Mouse (Mus musculus) brain, embryonic 18.5 days (tissue): ENCODE data around the gene Desi1.

Experiments
- DNase-seq: peaks from one replicate; pipeline ENCODE4 v3.0.0-alpha.2; 2012; ENCODE audit warnings: low read depth, low spot score

The Desi1 gene

GRCm38 (mm10) chr15:81966062-81966829 is 67.4 kb downstream of the Desi1 start:
- no peak for DNase-seq

DNA sequence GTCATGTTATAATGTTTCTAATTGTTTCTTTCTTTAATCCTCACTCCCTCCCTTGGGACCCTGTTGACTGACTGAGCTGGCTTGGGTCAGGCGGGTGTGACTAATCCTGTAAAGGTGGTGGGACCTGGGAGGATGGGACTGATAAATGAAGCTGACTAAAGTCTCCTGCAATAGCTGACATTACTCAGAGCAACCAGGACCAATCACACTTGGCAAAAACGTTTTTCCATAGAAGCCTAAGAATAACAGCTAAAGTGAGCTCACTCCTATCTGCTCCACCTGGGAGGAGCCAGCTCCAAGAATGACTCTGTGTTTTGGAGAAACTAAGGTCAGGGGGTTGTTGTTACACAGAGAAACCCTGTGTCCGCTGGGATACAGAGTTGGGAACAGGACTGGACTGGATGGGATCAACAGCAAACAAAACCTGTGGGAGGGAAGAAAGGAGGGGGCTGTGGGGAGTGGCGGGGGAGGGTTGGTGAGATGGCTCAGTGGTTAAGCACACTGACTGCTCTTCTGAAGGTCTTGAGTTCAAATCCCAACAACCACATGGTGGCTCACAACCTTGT is 68.6 kb downstream of the Desi1 start:
- no peak for DNase-seq

DNA sequence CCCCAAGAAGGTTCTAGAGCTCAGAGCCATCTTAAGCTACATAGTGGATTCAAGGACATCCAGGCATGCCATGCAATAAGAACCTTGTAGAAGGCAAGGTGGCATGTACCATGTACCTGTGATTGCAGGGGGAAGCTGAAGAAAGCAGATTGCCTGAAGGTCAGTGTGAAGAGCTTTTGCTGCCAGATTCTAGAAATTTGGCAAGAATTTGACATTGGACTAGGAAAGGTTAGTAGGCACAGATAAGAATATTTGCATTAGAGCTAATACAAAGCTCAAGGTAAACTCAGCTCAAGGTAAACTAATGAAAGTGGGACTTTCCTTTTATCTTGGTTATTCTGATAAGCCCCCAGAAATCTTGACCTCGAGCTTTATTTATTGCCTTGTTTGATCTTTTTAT is 69.4 kb downstream of the Desi1 start:
- no peak for DNase-seq

DNA sequence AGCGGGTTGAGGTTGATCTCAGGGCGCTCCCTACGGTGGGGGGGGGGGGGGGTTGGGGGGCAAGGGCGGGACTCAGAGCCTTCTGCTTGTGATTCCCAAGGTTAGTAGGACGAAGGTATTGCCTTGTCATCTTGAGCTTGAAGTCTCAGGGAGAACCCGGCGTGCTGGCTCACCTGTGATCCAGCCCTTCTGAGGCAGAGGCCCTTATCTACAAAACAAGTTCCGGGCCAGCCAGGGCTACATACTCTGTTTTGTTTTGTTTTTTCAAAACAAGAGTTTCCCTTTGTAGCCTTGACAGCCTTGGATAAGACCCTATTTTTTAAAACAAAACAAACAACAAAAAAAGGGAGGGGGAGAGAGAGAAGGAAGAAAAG is 72.6 kb downstream of the Desi1 start:
- no peak for DNase-seq

DNA sequence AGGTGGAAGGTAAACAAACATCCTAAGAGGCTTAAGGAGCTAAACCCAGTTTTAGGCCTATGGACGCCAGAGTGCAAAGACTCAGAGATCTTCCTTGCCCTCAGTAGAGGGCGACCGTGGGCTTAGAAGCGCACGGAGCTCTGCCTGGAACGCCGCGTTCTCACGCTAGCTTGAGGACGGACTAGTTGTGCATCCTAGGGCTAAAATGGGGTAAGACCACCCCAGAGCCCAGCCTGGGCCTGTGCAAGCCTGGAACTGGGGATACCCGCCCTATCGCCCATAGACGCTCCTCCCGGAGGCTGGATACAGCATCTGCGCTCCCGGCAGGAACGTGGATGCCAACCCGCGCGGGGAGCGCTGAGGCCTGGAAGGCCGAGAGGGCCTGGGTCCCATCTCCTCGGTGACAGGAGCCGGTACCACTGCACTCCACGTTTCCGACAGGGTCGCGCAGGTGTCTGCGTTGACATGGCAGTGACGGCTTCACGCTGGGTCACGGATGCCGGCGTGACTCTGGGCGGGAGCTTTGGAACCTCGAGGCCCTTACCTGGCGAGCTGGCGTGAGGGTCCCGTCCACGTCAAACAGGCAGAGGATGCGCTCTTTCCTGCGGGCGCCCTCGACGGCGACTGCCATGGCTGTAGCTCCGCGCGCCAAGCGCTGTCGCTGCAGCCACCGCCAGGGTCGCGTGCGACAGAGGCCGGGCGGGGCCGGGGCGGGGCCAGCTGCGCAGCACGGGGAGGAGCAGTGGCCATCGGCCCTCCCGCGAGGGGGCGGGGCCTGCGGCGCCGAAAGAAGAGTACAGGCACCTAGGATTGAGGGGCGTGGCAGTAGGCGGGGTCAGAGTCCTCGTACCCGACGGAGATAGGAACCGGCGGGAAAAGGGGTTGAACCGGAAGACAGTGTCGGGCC is 73.2 kb downstream of the Desi1 start, which contains the start of gene Pmm1:
Gene Pmm1, minus strand, starts transcription at position 760 of the 907 bp plus-strand sequence.
- DNase-seq: peak; percentile 92

- no peak for DNase-seq
Measured at GRCm38 (mm10) chr15:81958906-81959305, 74.8 kb downstream of the Desi1 start.

GRCm38 (mm10) chr15:81957598-81957997 is 76.1 kb downstream of the Desi1 start:
- no peak for DNase-seq

DNA sequence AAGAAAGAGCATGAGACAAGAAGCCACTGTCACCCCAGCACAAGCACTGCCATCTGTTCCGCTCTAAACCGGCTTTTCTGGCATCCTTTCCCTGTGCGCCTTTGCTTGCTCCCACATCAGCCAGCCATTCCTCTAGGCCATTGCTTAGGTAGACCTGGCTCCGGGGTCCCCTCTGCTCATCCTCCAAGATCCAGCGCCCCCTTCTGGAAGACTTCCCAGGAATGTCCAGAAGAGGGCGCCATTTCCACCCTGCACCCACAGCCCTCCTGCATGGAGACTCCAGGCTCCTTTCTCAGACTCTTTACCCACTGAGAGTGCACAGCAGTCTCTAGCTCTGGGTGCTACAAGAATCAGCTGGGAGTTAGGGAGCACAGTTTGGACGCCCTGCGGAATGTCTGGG is 77.2 kb downstream of the Desi1 start:
- no peak for DNase-seq

GRCm38 (mm10) chr15:81955414-81955813 is 78.2 kb downstream of the Desi1 start:
- no peak for DNase-seq

- no peak for DNase-seq
Measured at GRCm38 (mm10) chr15:81954716-81955115, 78.9 kb downstream of the Desi1 start.

- DNase-seq: no peak
Measured at GRCm38 (mm10) chr15:81954151-81954583, 79.5 kb downstream of the Desi1 start.

- no peak for DNase-seq
Measured at GRCm38 (mm10) chr15:81952310-81952709, 81.4 kb downstream of the Desi1 start.

DNA sequence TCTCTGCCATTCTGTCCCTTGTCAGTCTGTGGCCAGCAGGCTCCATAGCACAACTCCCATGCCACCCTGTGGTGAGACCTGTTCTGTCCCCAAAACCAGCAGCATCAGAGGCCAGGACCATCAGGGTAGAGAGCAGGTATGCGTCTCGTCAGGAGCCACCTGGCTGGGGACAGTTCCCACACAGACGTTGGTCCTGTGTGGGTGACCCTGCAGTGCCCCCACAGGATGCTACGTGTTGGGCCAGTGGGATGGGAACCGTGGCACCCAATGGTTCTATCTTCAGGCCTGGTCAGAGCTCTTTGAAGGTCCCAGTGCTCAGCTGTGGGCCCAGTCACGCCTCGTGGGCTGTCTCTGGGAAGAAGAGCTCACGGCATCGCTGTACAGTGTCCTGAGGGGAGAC is 82.5 kb downstream of the Desi1 start:
- DNase-seq: no peak

GRCm38 (mm10) chr15:81950716-81951115 is 82.9 kb downstream of the Desi1 start:
- no peak for DNase-seq

DNA sequence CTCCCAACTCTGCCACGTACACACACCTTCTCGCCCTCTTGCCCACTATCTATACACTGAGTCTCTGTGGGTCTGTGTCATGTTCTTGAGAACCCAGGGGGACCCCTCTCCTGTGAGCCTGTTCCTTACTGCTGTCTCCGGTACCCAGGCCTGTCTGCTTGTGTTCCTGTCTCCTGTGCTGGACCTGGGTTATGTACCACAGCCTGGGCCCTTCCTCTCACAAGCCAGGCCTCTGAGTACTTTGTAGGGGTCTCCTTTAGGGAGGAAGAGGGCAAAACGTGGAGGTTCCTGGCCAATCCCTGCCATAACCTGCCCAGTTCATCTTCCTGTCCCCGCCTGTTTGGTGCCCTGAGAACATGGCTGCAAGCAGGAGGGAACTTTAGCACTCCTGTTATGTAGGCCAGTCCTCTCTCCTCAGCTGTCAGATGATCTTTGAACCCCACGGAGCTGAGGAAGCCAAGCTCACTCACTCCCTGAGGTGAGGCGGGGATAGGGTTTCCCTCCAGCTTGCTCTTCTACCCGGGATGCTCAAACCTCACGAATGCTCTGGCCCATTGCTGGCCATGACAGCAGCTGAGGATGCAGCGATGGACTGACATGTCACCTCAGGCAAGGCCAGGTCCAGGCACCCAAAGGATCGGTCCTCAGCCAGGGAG is 84.1 kb downstream of the Desi1 start:
- DNase-seq: no peak

GRCm38 (mm10) chr15:81949076-81949475 is 84.6 kb downstream of the Desi1 start:
- no peak for DNase-seq

DNA sequence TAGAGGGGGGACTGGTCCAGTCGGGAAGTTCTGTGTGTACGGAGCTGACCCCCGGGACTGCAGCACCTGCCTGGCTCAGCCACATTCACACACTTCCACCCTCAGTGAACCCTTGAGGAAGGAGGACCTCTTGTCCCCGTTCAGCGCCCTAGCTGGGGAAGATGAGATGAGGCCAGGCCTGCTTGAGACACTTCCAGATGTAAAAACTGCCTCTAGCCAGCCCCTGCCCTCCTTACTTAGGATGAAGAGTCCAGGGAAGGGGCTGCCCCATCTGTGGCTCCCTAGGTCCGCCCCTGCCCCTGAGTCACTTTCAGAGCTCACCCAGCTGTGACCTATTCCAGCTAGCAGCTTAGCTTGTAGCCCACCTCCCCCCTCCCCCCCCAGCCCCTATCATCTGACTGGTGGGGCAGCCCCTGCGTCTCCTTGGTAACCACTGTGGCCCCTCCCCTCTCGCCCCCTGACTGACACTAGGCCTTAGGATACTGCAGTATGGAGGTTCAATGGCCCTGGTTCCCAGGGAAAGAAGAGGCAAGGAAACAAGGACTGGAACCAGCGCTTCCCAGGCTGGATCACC is 90.4 kb downstream of the Desi1 start:
- DNase-seq: no peak
